Comparison of ENCODE assay signal across 9 mouse cellular contexts in genomic region chr2:131191005-131191390, GRCm38 (mm10). TPM values are rescaled to one million over a fixed set of nuclear protein-coding genes. Genes with fewer than 3 reads are reported as not detected.
DNase-seq lines count a peak whose midpoint lies in the region; ATAC-seq and TF ChIP-seq lines count a peak whose summit lies in the region.
"Had no signal": no experiment of that assay in that cellular context is flagged by ENCODE, and none has a peak within 500 bp of the region (broad histone marks: within the 10 kb centered on the region; RNA-seq: fewer than 3 reads in every experiment).

No protein-coding gene starts in this region.

- no peak for DNase-seq in kidney, adult 18-20 months
- no peak for DNase-seq in CH12.LX (ENCODE audit: extremely low read depth)
- DNase-seq in midbrain, embryonic 14.5 days: no peak
- no peak for DNase-seq in retina, embryonic 14.5 days (ENCODE audit: low spot score)
- no peak for DNase-seq in gastrocnemius, postnatal 10 days
- DNase-seq in urinary bladder, postnatal 14 days (ENCODE audit: low spot score): no peak
- DNase-seq: adrenal gland, adult 8-10 months had no signal

- in situ Hi-C loops in CH12.LX (cut with MboI; ENCODE audit: low pct_ligation_motif_present, low pct_unique_long_range_greater_than_20kb, low sequenced_read_pairs): no loop called here

- H3K36me3 ChIP-seq in kidney, embryonic 15.5 days: peaks cover 47% of the 10 kb centered on the region
- peaks cover 23 to 45% of the 10 kb centered on the region in 2 experiments for H3K36me3 ChIP-seq in CH12.LX (replicated peaks in 1 of 2; ENCODE audit: control insufficient read depth in 1 of 2, insufficient read depth in 1 of 2, low read length in 1 of 2)
- peaks cover 35% of the 10 kb centered on the region for H3K36me3 ChIP-seq in hindbrain, embryonic 13.5 days
- peaks cover 24% of the 10 kb centered on the region for H3K36me3 ChIP-seq in midbrain, embryonic 14.5 days (ENCODE audit: control insufficient read depth, insufficient read depth, low read length)

- peak overlapping the region; percentile 25; the same call in 1 of the 2 replicates for H3K4me2 ChIP-seq in kidney, embryonic 15.5 days
- peak overlapping the region; percentile 51; the same call in 1 of the 2 replicates for H3K4me2 ChIP-seq in CH12.LX (ENCODE audit: insufficient read depth, low read depth, poor library complexity, severe bottlenecking)
- H3K4me2 ChIP-seq in hindbrain, embryonic 13.5 days: no peak overlapping the region
- no peak overlapping the region for H3K4me2 ChIP-seq in midbrain, embryonic 14.5 days (ENCODE audit: low read length)

- WGBS in kidney, embryonic 15.5 days: 76% methylated on average over 7 of the region's 7 CpGs
- 60% methylated on average over 7 of the region's 7 CpGs for WGBS in hindbrain, embryonic 13.5 days
- WGBS in midbrain, embryonic 14.5 days: 64% methylated on average over 7 of the region's 7 CpGs

- dilution Hi-C loops in CH12.LX (cut with MboI; ENCODE audit: extremely low pct_ligation_motif_present, extremely low pct_unique_long_range_greater_than_20kb, low sequenced_read_pairs): no loop called here

- no peaks in the 10 kb centered on the region for H3K27me3 ChIP-seq in kidney, embryonic 15.5 days
- H3K27me3 ChIP-seq in CH12.LX (replicated peaks): no peaks in the 10 kb centered on the region
- H3K27me3 ChIP-seq in hindbrain, embryonic 13.5 days: no peaks in the 10 kb centered on the region
- H3K27me3 ChIP-seq in midbrain, embryonic 14.5 days (ENCODE audit: control insufficient read depth, insufficient read depth, low read length): no peaks in the 10 kb centered on the region

- H3K9me3 ChIP-seq in kidney, embryonic 15.5 days (replicated peaks): no peaks in the 10 kb centered on the region
- no peaks in the 10 kb centered on the region for H3K9me3 ChIP-seq in CH12.LX (replicated peaks; ENCODE audit: low read length)
- H3K9me3 ChIP-seq in hindbrain, embryonic 13.5 days: no peaks in the 10 kb centered on the region
- H3K9me3 ChIP-seq in midbrain, embryonic 14.5 days (ENCODE audit: control insufficient read depth, low read length): no peaks in the 10 kb centered on the region

- TF ChIP-seq CTCF in CH12.LX (conservative IDR thresholded peaks at IDR 0.05 in 1 of 2, IDR thresholded peaks at IDR 0.05 in 1 of 2; ENCODE audit: low read depth in 2 of 2, low read length in 2 of 2): no peak

- no peak for TF ChIP-seq POLR2A in CH12.LX (IDR thresholded peaks at IDR 0.05; ENCODE audit: low read depth, low read length)

- H3K9ac ChIP-seq in kidney, embryonic 15.5 days: no peak overlapping the region
- no peak overlapping the region for H3K9ac ChIP-seq in CH12.LX (ENCODE audit: insufficient read depth, low read depth)
- no peak overlapping the region for H3K9ac ChIP-seq in hindbrain, embryonic 13.5 days
- H3K9ac ChIP-seq in midbrain, embryonic 14.5 days (replicated peaks; ENCODE audit: low read length): no peak overlapping the region

- H3K4me3 ChIP-seq in kidney, embryonic 15.5 days (replicated peaks): no peak overlapping the region
- H3K4me3 ChIP-seq in CH12.LX (replicated peaks in 1 of 3; ENCODE audit: low read depth in 2 of 3, low read length in 2 of 3, poor library complexity in 1 of 3): no peak overlapping the region
- no peak overlapping the region for H3K4me3 ChIP-seq in hindbrain, embryonic 13.5 days
- H3K4me3 ChIP-seq in midbrain, embryonic 14.5 days (replicated peaks; ENCODE audit: low read depth, low read length): no peak overlapping the region

- no peak for ATAC-seq in kidney, embryonic 15.5 days (replicated peaks; ENCODE audit: low FRiP score)
- ATAC-seq in hindbrain, embryonic 13.5 days (ENCODE audit: low FRiP score): no peak
- no peak for ATAC-seq in midbrain, embryonic 14.5 days (ENCODE audit: low FRiP score, low TSS enrichment)

- no peak for TF ChIP-seq EP300 in CH12.LX (IDR thresholded peaks at IDR 0.05; ENCODE audit: low read length)

- H3K79me2 ChIP-seq in CH12.LX (replicated peaks; ENCODE audit: control insufficient read depth, extremely low read depth, insufficient read depth, poor library complexity, severe bottlenecking): no peaks in the 10 kb centered on the region

- peak overlapping the region; percentile 87 for H3K27ac ChIP-seq in kidney, embryonic 15.5 days
- H3K27ac ChIP-seq in CH12.LX (ENCODE audit: insufficient read depth, low read depth): peak overlapping the region; percentile 72
- H3K27ac ChIP-seq in hindbrain, embryonic 13.5 days: peak overlapping the region; percentile 85
- H3K27ac ChIP-seq in midbrain, embryonic 14.5 days (replicated peaks; ENCODE audit: low read depth, low read length): peak overlapping the region; percentile 78

- peaks cover 48% of the 10 kb centered on the region for H3K4me1 ChIP-seq in kidney, embryonic 15.5 days
- peaks cover 26 to 74% of the 10 kb centered on the region in 2 experiments for H3K4me1 ChIP-seq in CH12.LX (ENCODE audit: control insufficient read depth in 1 of 2, insufficient read depth in 2 of 2)
- peaks cover 43% of the 10 kb centered on the region for H3K4me1 ChIP-seq in hindbrain, embryonic 13.5 days (replicated peaks)
- peaks cover 36% of the 10 kb centered on the region for H3K4me1 ChIP-seq in midbrain, embryonic 14.5 days (ENCODE audit: control insufficient read depth, insufficient read depth, low read length)

- no peak for TF ChIP-seq RAD21 in CH12.LX (IDR thresholded peaks at IDR 0.05; ENCODE audit: low read depth, low read length)

TF ChIP-seq in CH12.LX, 34 proteins besides CTCF, POLR2A, EP300 and RAD21 (continues in another document):
- TF ChIP-seq KAT2A (IDR thresholded peaks at IDR 0.05; ENCODE audit: insufficient replicate concordance, low read length) (no peak), RCOR1 (conservative IDR thresholded peaks at IDR 0.05; ENCODE audit: low read depth, low read length) (0 out of 2 replicates have a peak, but pooled peaks have one; percentile 47), ZMIZ1 (IDR thresholded peaks at IDR 0.05; ENCODE audit: low read depth, low read length) (0 out of 2 replicates have a peak, but pooled peaks have one; percentile 27), USF2 (conservative IDR thresholded peaks at IDR 0.05; ENCODE audit: low read depth, low read length) (no peak), BHLHE40 (IDR thresholded peaks at IDR 0.05; ENCODE audit: low read depth, low read length) (0 out of 2 replicates have a peak, but pooled peaks have one; percentile 12), USF1 (IDR thresholded peaks at IDR 0.05; ENCODE audit: low read depth, low read length) (no peak), HCFC1 (IDR thresholded peaks at IDR 0.05; ENCODE audit: low read depth, low read length) (peak; percentile 25; the same call in 1 of the 2 replicates), MXI1 (IDR thresholded peaks at IDR 0.05; ENCODE audit: low read depth, low read length) (0 out of 2 replicates have a peak, but pooled peaks have one; percentile 13), MEF2A (IDR thresholded peaks at IDR 0.05; ENCODE audit: borderline replicate concordance, low read depth, low read length) (no peak), MAFK (IDR thresholded peaks at IDR 0.05; ENCODE audit: insufficient replicate concordance, low read length) (no peak), MAX (IDR thresholded peaks at IDR 0.05; ENCODE audit: low read length) (0 out of 2 replicates have a peak, but pooled peaks have one; percentile 25)

RNA-seq across cellular contexts. Expression of gene Spef1, which starts 3.9 kb away (rescaled TPM):
- 3.2 and 3.6 TPM in 2 replicates for polyA plus RNA-seq in kidney, embryonic 15.5 days (2015; fragmentation: Nextera tagmentation; extraction: Ambion mirVana)
- total RNA-seq in CH12.LX (2012; rRNA removed) (0.97 and 1.0 TPM in 2 replicates), CH12.LX (2014; rRNA removed) (0.34 and 0.45 TPM in 2 replicates)
- polyA plus RNA-seq in CH12.LX (2012; ENCODE audit: insufficient read length, low read depth): 1.2 TPM in 2 replicates
- 8.7 and 9.9 TPM in 2 replicates for polyA plus RNA-seq in hindbrain, embryonic 13.5 days (2015; fragmentation: Nextera tagmentation; extraction: Ambion mirVana)
- polyA plus RNA-seq in midbrain, embryonic 14.5 days (2014; fragmentation: Nextera tagmentation; extraction: Ambion mirVana): 11.3 and 14.1 TPM in 2 replicates
- 1 to 10 TPM; 3.8 to 4.5 TPM for total RNA-seq in gastrocnemius, postnatal 10 days (2021)

RNA-seq across cellular contexts. Expression of gene Cdc25b, which starts 4.2 kb away (rescaled TPM):
- polyA plus RNA-seq in kidney, embryonic 15.5 days (2015; fragmentation: Nextera tagmentation; extraction: Ambion mirVana): 62.1 and 71.5 TPM in 2 replicates
- total RNA-seq in CH12.LX (2012; rRNA removed) (11.6 and 14.4 TPM in 2 replicates), CH12.LX (2014; rRNA removed) (23.3 and 24.0 TPM in 2 replicates)
- polyA plus RNA-seq in CH12.LX (2012; ENCODE audit: insufficient read length, low read depth): 21.3 and 22.8 TPM in 2 replicates
- polyA plus RNA-seq in hindbrain, embryonic 13.5 days (2015; fragmentation: Nextera tagmentation; extraction: Ambion mirVana): 34.1 and 41.8 TPM in 2 replicates
- polyA plus RNA-seq in midbrain, embryonic 14.5 days (2014; fragmentation: Nextera tagmentation; extraction: Ambion mirVana): 16.4 and 31.5 TPM in 2 replicates
- total RNA-seq in gastrocnemius, postnatal 10 days (2021): 10 to 100 TPM in 1 of 2 experiments, 1 to 10 TPM in 1; 9.4 to 13.0 TPM

RNA-seq across cellular contexts. Expression of gene Cenpb, which starts 11.1 kb away (rescaled TPM):
- polyA plus RNA-seq in kidney, embryonic 15.5 days (2015; fragmentation: Nextera tagmentation; extraction: Ambion mirVana): 10.6 and 10.8 TPM in 2 replicates
- total RNA-seq in CH12.LX (2012; rRNA removed) (24.4 and 26.8 TPM in 2 replicates), CH12.LX (2014; rRNA removed) (17.3 and 18.1 TPM in 2 replicates)
- polyA plus RNA-seq in CH12.LX (2012; ENCODE audit: insufficient read length, low read depth): 26.1 and 26.6 TPM in 2 replicates
- 13.3 and 13.4 TPM in 2 replicates for polyA plus RNA-seq in hindbrain, embryonic 13.5 days (2015; fragmentation: Nextera tagmentation; extraction: Ambion mirVana)
- 11.1 TPM in 2 replicates for polyA plus RNA-seq in midbrain, embryonic 14.5 days (2014; fragmentation: Nextera tagmentation; extraction: Ambion mirVana)
- 10 to 100 TPM; 58.4 to 59.5 TPM for total RNA-seq in gastrocnemius, postnatal 10 days (2021)

RNA-seq across cellular contexts. Expression of gene Ap5s1, which starts 15.9 kb away (rescaled TPM):
- 25.6 TPM in 2 replicates for polyA plus RNA-seq in kidney, embryonic 15.5 days (2015; fragmentation: Nextera tagmentation; extraction: Ambion mirVana)
- total RNA-seq in CH12.LX (2012; rRNA removed): 9.1 and 10.4 TPM in 2 replicates
- 19.8 and 22.5 TPM in 2 replicates for total RNA-seq in CH12.LX (2014; rRNA removed)
- polyA plus RNA-seq in CH12.LX (2012; ENCODE audit: insufficient read length, low read depth): 8.1 and 9.9 TPM in 2 replicates
- 31.0 and 35.8 TPM in 2 replicates for polyA plus RNA-seq in hindbrain, embryonic 13.5 days (2015; fragmentation: Nextera tagmentation; extraction: Ambion mirVana)
- 32.5 and 34.3 TPM in 2 replicates for polyA plus RNA-seq in midbrain, embryonic 14.5 days (2014; fragmentation: Nextera tagmentation; extraction: Ambion mirVana)
- 10 to 100 TPM; 16.1 to 16.3 TPM for total RNA-seq in gastrocnemius, postnatal 10 days (2021)

RNA-seq across cellular contexts. Expression of gene 1700037H04Rik, which starts 31.1 kb away (rescaled TPM):
- 82.9 and 91.1 TPM in 2 replicates for polyA plus RNA-seq in kidney, embryonic 15.5 days (2015; fragmentation: Nextera tagmentation; extraction: Ambion mirVana)
- total RNA-seq in CH12.LX (2012; rRNA removed) (25.3 and 36.5 TPM in 2 replicates), CH12.LX (2014; rRNA removed) (11.2 and 16.0 TPM in 2 replicates)
- 40.0 and 43.0 TPM in 2 replicates for polyA plus RNA-seq in CH12.LX (2012; ENCODE audit: insufficient read length, low read depth)
- polyA plus RNA-seq in hindbrain, embryonic 13.5 days (2015; fragmentation: Nextera tagmentation; extraction: Ambion mirVana): 94.3 and 94.6 TPM in 2 replicates
- 76.4 and 85.7 TPM in 2 replicates for polyA plus RNA-seq in midbrain, embryonic 14.5 days (2014; fragmentation: Nextera tagmentation; extraction: Ambion mirVana)
- total RNA-seq in gastrocnemius, postnatal 10 days (2021): 1 to 10 TPM; 7.2 to 9.3 TPM

Comparison
In these comparisons a context has a peak if more than half of its experiments do, and no peak if none do; other contexts are left out.
1. H3K4me2 ChIP-seq: peak in kidney, embryonic 15.5 days (single experiment) and CH12.LX (single experiment); none in hindbrain, embryonic 13.5 days (single experiment) and midbrain, embryonic 14.5 days (single experiment).
2. Peak in every context shown above with its lines, with median percentiles within 50 percentile points of each other: H3K27ac ChIP-seq.